Mouse (Mus musculus): ENCODE results near the gene Retreg3. TPM values are rescaled to one million over a fixed set of nuclear protein-coding genes. Genes with fewer than 3 reads are reported as not detected.

The Retreg3 gene
- total RNA-seq, 2 experiments from 2014 or later = 37.7 to 40.0 TPM

DNA sequence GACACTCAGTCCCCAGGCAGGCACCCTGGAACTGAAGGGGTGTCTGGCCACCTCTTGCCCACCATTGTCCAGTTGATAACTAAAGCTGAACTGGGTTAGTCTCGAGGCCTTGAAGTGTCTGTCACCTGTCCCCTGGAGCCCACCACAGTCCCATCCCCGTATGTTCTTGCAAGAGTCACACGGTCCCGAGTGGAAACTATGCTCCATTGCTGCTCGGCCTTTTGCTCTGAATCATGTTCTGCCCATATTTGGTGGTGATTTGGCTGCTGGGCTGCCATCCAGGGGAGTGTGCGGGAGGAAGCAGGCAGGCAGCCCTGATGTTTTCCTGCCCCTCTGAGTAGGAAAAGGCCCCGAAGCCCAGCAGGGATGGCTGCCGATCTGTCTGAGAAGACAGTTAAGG is 59.6 kb downstream of the Retreg3 start:
- intact Hi-C loops (cut with DNase I) = loop anchor here (5.0 kb wide), 1 partner anchor 348 kb away; the partner anchor contains the start of genes Hspb9 and Kat2a
- peak; percentile 82 to 83 for DNase-seq

DNA sequence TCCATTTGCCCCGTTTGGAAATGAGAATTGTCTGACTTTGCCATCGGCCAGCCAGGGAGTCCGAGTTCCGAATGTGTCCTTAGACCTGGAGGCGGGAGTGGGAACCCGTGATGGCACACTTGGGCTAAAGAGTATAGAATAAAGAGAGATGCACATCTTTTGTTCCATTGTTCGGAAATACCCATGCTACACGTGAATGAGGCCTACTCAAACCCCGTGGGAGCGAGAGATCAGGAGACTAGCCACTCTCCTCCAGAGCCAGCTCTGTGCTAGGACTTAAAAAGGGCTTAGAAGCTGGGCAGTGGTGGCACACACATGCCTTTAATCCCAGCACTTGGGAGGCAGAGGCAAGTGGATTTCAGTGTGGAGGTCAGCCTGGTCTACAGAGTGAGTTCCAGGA is 60.2 kb downstream of the Retreg3 start:
- DNase-seq = no peak
- intact Hi-C loops (cut with DNase I) = loop anchor here (2.0 to 5.0 kb wide), 2 partner anchors 47 to 167 kb away; no protein-coding TSS in a partner anchor

DNA sequence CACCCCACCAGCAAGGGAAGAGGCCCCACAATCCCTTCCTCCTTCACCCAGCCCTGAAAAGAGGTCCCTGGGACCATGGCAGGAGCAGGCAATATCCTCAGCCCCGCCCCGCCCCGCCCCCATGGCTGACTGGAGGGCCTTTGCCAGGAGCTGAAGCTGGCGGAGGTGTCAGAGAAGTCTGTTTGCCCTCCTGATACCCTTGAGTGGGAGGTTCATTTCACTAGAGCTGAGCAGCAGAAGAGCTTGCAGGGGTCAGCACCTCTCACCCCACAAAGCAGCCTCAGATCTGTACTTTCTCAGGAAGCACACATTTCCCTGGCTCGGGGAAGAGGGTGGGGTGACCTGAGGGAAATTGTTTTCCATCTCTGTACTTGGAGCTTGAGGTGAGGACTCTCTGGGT is 61.0 kb downstream of the Retreg3 start:
- intact Hi-C loops (cut with DNase I) = loop anchor here (1.0 to 5.0 kb wide), 3 partner anchors 46 to 166 kb away; no protein-coding TSS in a partner anchor
- peak; percentile 52 to 53 for DNase-seq

DNA sequence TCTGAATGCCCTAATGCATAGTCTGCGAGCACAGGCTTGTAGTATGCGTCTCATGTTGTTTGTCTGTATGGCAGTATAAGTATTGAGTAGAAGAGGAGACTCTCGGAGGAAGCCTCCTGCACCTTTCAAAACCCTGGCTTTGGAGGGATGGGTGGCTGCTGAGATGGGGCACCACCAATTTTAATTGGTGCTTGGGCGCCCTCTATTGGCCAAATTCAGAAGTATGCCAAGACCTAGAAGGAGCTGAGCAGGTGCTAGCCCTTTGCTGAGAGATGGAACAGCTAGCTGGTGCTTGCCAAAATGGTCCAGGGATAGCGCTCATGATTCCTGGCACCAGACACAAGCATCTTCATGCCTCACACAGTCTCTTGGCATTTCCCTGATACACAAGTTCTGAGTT is 61.8 kb downstream of the Retreg3 start:
- intact Hi-C loops (cut with DNase I) = loop anchor here (1.0 to 5.0 kb wide), 3 partner anchors 46 to 165 kb away; no protein-coding TSS in a partner anchor
- peak; percentile 87 to 95 for DNase-seq

DNA sequence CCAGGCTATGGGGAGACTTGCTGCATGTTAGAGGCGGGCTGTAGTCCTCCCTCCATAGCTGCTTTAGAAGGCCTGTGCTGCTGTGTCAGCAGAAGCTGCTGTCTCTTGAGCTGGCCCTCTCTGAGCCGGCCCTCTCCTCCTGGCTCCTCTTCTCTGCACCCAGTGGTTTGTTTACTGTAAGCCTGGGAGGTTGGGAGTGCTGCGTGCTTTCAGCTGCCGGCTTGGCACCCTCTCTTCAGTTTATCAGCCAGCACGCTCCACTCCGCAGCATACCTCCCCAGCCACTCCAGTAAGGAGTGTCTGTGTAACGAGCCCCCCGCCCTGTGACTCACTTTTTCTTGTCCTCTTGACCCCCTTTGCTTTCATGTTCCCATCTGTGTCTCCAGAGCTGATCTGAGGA is 62.8 kb downstream of the Retreg3 start:
- peak; percentile 61 to 67 for DNase-seq
- intact Hi-C loops (cut with DNase I) = loop anchor here (5.0 kb wide), 1 partner anchor 45 kb away; no protein-coding TSS in a partner anchor

DNA sequence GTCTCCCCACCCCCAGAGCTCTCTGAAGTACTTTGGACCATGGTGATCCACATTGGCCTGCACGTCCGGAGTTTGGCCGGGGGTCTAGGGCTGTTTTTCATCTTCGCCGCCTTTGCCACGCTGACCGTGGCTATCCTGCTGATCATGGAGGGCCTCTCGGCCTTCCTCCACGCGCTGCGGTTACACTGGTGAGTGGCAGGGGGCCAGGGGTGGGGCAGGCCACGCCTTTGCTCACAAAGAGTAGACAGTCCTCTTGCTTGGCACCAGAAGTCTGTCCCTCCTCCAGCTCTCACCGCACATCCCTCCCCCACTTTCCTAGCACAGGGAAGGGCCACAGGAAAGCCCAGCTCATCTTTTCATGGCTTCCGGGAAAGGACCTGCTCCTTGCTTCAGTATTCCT is 64.3 kb downstream of the Retreg3 start:
- no peak for DNase-seq
- intact Hi-C loops (cut with DNase I) = loop anchor here (5.0 kb wide), 1 partner anchor 43 kb away; no protein-coding TSS in a partner anchor

DNA sequence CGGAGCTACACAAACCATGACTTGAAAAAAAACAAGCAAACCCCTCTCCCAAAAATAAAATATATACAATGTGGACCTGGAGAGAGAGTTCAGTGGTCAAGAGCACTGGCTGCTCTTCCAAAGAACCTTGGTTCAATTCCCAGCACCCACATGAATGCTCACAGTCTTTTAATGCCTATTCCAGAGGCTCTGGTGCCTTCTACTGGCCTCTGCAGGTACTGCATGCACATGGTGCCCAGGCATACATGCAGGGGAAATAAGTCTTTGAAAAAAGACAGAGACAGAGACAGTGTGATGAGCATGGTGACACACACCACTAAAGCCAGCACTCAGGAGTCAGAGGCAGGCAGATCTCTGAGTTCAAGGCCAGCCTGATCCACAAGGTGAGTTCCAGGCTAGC is 65.7 kb downstream of the Retreg3 start:
- intact Hi-C loops (cut with DNase I) = no loop called here
- no peak for DNase-seq

DNA sequence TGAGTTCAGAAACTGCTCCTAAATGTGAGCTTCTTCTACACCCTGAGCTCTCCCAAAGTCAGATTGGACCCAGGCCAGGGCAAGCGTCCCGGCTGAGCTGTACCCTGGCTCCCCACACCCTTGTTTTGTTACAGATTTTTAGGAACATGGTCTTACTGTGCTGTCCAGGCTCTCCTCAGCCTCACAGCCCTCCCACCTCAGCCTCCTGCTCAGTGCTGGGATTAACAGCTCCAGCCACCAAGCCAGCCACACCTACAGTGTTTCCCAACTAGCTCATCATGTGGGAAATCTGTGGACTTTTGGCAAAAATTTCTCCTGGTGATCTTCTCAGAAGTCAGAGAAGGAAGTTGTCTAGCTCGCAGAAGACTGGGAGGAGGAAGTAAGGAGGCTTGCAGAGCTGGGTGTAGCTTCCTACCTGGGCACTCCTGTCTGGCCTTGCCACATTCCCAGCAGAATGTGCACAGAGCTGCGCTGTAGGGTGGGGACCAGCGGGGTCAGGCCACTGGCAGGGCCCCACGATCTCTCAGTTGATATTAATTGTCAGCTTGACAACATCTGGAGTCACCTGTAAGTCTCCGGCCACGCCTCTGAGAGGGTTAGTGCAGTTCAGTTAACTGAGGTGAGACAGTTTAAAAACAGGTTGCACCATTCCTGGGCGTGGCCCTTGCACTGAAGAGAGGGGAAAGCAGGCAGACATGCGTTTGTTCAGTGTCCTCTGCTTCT is 66.8 kb downstream of the Retreg3 start:
- peak; percentile 78 to 80 for DNase-seq
- intact Hi-C loops (cut with DNase I) = no loop called here

DNA sequence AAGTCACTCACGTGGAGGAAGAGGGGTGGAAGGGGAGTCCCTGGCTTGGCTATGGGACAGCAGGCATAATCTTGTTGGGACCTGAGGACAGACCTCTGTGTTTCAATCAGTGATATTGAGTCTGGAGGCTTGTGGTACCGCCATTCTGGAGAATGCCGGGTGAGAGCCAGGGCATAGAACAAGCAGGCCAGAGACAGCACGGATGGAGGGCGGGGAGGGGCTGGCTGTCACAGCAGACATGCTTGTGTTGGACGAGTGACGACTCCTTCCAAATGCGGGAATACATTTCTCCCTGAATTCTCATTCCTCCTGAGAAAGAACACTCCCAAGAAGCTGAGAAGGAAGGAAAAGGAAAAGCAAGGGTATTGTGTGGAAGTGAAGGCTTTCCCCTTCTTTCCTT is 68.1 kb downstream of the Retreg3 start:
- DNase-seq = no peak
- intact Hi-C loops (cut with DNase I) = no loop called here

DNA sequence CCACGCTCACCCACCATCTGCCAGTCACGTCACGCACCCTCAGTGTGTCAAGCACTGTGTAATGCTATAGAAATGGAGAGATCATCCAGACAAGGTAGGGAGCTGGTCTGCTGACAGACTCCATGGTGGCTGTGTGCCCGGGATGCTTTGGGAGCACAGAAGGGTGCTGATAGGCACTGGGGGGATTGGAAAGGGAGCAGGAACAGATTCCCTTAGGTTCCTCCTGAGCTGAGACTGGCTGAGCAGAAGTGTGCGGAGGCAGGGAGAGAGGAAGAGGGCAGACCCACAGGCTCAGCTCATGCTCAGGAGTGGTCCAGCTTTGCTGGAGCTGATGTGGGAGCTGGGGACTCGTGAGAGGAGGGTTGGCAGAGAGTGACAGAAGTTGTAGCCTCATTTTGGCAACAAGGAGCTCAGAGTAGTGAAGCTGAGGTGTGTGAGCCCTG is 68.6 kb downstream of the Retreg3 start:
- DNase-seq = no peak
- intact Hi-C loops (cut with DNase I) = no loop called here

DNA sequence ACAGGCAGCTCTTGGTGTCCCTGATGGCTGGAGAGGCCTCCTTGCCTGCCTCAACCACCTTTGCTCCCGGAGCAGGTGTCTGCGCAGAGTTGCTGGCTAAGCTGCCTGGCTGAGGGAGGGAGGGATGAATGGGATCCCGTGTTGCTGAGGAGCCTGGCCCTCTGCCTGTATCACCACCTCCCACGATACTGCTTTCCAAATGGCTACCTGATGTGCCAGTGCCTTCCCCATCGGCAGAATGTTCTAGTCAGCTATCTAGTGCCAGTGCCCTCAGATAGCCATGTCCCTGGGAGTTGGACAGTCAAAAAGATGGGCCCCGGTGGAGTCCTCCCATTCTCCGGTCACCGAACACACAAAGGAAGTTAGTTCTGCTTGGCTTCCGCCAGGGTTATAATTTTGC is 69.3 kb downstream of the Retreg3 start:
- intact Hi-C loops (cut with DNase I) = no loop called here
- no peak for DNase-seq

DNA sequence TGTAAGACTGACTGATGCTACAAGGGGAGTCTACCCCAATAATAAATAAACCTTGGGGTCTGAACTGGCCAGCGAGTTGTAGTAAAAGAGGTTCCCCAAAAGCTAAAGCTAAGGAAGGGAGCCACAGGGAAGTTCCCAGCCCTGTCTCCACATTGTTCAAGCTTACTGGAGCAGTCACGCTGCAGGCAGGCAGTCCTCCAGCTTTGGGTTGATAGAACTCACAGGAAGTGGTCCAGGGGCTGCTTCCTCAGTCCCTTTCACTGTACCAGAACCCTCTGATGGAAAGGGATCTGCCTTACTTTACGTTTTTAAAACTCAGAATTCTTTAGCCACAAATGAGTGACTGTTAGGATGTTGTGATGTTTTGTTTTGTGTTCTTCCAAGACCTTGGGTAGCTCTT is 72.2 kb downstream of the Retreg3 start:
- no peak for DNase-seq
- intact Hi-C loops (cut with DNase I) = no loop called here

DNA sequence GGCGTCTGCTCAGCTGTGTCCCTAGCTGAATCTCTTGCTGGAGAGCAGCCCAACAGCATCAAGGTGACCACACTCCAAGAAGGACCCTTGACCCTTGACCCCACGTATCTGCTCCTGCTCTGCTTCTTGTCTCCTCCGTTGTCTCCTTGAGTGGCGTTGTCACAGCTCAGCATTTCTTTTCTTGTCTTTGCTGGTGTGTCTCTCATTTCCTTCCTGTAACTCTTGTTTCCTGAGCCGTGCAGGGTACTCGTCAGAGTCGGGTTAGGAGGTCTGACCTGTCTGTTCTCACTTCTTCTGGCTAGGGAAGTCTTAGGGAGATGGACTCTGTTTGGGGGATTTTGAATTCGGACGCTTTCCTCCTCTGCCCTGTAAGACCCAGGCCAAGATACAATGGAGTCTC is 73.3 kb downstream of the Retreg3 start:
- no peak for DNase-seq
- intact Hi-C loops (cut with DNase I) = no loop called here

Small RNA genes lying within 50 kb of the gene (microRNA-seq; reads per million reads assigned to microRNA genes)
- 0 reads per million in 2 experiments for gene Gm27626

Other genes with a start within 250 kb of the Retreg3 start
- gene Stat3, start 180.4 kb downstream of the Retreg3 start, total RNA-seq (2021) = 100 to 1,000 TPM; 103 to 107 TPM
- 100 to 1,000 TPM; 336 to 338 TPM for gene Cavin1, start 149.0 kb downstream of the Retreg3 start, total RNA-seq (2021)
- 10 to 100 TPM; 89.3 to 90.2 TPM for gene Atp6v0a1, start 110.4 kb downstream of the Retreg3 start, total RNA-seq (2021)
- 10 to 100 TPM in 1 of 2 experiments, 1 to 10 TPM in 1; 7.2 to 10.1 TPM for gene Naglu, start 49.9 kb downstream of the Retreg3 start, total RNA-seq (2021)
- gene Hsd17b1, start 41.5 kb downstream of the Retreg3 start, total RNA-seq (2021) = under 1 TPM; 0.32 to 0.41 TPM
- 10 to 100 TPM; 16.8 to 21.4 TPM for gene Coasy, start 37.3 kb downstream of the Retreg3 start, total RNA-seq (2021)
- gene Mlx, start 32.6 kb downstream of the Retreg3 start, total RNA-seq (2021) = 10 to 100 TPM; 17.4 to 17.6 TPM
- gene Psmc3ip, start 24.5 kb downstream of the Retreg3 start, total RNA-seq (2021) = 1 to 10 TPM; 2.0 to 2.2 TPM
- gene Tubg1, start within 50 bp of the Retreg3 start, total RNA-seq (2021) = 10 to 100 TPM; 20.9 to 25.8 TPM
- 1 to 10 TPM; 2.2 to 2.9 TPM for gene Tubg2, start 36.0 kb upstream of the Retreg3 start, total RNA-seq (2021)
- 1 to 10 TPM; 1.4 to 2.1 TPM for gene Cntnap1, start 50.6 kb upstream of the Retreg3 start, total RNA-seq (2021)
- 10 to 100 TPM; 26.6 to 26.9 TPM for gene Plekhh3, start 51.5 kb upstream of the Retreg3 start, total RNA-seq (2021)
- not detected for gene Ccr10, start 55.5 kb upstream of the Retreg3 start, total RNA-seq (2021)
- 10 to 100 TPM; 24.0 to 27.5 TPM for gene Ezh1, start 106.6 kb upstream of the Retreg3 start, total RNA-seq (2021)
- 100 to 1,000 TPM; 149 to 167 TPM for gene Ramp2, start 126.1 kb upstream of the Retreg3 start, total RNA-seq (2021)
- gene Vps25, start 133.8 kb upstream of the Retreg3 start, total RNA-seq (2021) = 10 to 100 TPM; 76.4 to 81.0 TPM
- 10 to 100 TPM in 1 of 2 experiments, 1 to 10 TPM in 1; 7.0 to 11.7 TPM for gene Wnk4, start 140.7 kb upstream of the Retreg3 start, total RNA-seq (2021)
- gene Cntd1, start 159.1 kb upstream of the Retreg3 start, total RNA-seq (2021) = under 1 TPM; 0.24 to 0.39 TPM
- 10 to 100 TPM; 84.0 to 89.7 TPM for gene Coa3, start 159.2 kb upstream of the Retreg3 start, total RNA-seq (2021)
- gene Becn1, start 182.4 kb upstream of the Retreg3 start, total RNA-seq (2021) = 10 to 100 TPM; 90.0 to 96.3 TPM
- 10 to 100 TPM; 80.9 to 96.0 TPM for gene Psme3, start 196.3 kb upstream of the Retreg3 start, total RNA-seq (2021)
- gene Aoc2, start 205.2 kb upstream of the Retreg3 start, total RNA-seq (2021) = 1 to 10 TPM; 3.1 to 3.2 TPM
- gene Aoc3, start 210.7 kb upstream of the Retreg3 start, total RNA-seq (2021) = 10 to 100 TPM; 36.9 to 42.0 TPM
- not detected for gene G6pc, start 247.7 kb upstream of the Retreg3 start, total RNA-seq (2021)

All from heart, postnatal 14 days (tissue).